Mouse (Mus musculus): ENCODE measurements around the gene Wdr11.
A peak's percentile ranks its signal among the peaks of the same experiment; 100 is the strongest.

GRCm38 (mm10) chr7:129653791-129654271 lies 62.2 kb downstream of the Wdr11 start:
- TF ChIP-seq BHLHE40 (IDR thresholded peaks at IDR 0.05; ENCODE audit: low read depth, low read length) (no peak), MAX (IDR thresholded peaks at IDR 0.05; ENCODE audit: low read length) (no peak), POLR2A (IDR thresholded peaks at IDR 0.05; ENCODE audit: low read depth, low read length) (no peak), RCOR1 (conservative IDR thresholded peaks at IDR 0.05; ENCODE audit: low read depth, low read length) (no peak), HCFC1 (IDR thresholded peaks at IDR 0.05; ENCODE audit: low read depth, low read length) (no peak), GABPA (IDR thresholded peaks at IDR 0.05; ENCODE audit: insufficient replicate concordance, low read depth, low read length) (no peak), MXI1 (IDR thresholded peaks at IDR 0.05; ENCODE audit: low read depth, low read length) (no peak), CTCF (conservative IDR thresholded peaks at IDR 0.05 in 1 of 2, IDR thresholded peaks at IDR 0.05 in 1 of 2; ENCODE audit: low read depth in 2 of 2, low read length in 2 of 2) (peak; percentile 83)
